Mouse (Mus musculus): ENCODE results near the gene Pold3. TPM values are rescaled to one million over a fixed set of nuclear protein-coding genes. Genes with fewer than 3 reads are reported as not detected.

Gene Pold3
- polyA plus RNA-seq, 1 experiment from 2014 or later: 45.4 TPM

Other genes with a start within 250 kb of the Pold3 start
- gene Rnf169, start 141.1 kb downstream of the Pold3 start, polyA plus RNA-seq (2015; fragmentation: Nextera tagmentation; extraction: Ambion mirVana): 4.1 and 4.2 TPM in 2 replicates
- 0.88 and 1.1 TPM in 2 replicates for gene Chrdl2, start 115.4 kb downstream of the Pold3 start, polyA plus RNA-seq (2015; fragmentation: Nextera tagmentation; extraction: Ambion mirVana)
- gene Lipt2, start 37.7 kb upstream of the Pold3 start, polyA plus RNA-seq (2015; fragmentation: Nextera tagmentation; extraction: Ambion mirVana): 18.3 and 19.5 TPM in 2 replicates
- gene Kcne3, start 54.9 kb upstream of the Pold3 start, polyA plus RNA-seq (2015; fragmentation: Nextera tagmentation; extraction: Ambion mirVana): 0.31 and 0.67 TPM in 2 replicates
- gene Pgm2l1, start 105.8 kb upstream of the Pold3 start, polyA plus RNA-seq (2015; fragmentation: Nextera tagmentation; extraction: Ambion mirVana): 29.2 and 33.7 TPM in 2 replicates
- 5.5 and 10.4 TPM in 2 replicates for gene P4ha3, start 164.0 kb upstream of the Pold3 start, polyA plus RNA-seq (2015; fragmentation: Nextera tagmentation; extraction: Ambion mirVana)

Measured in hindbrain, embryonic 16.5 days (tissue).